Mouse (Mus musculus): ENCODE measurements around the gene Tcf20.
"Not testable (repeated sequence)": the region's sequence is repeated elsewhere in the genome, so short reads cannot be mapped to it uniquely, and the experiment has no call there.

Gene Tcf20

GRCm38 (mm10) chr15:82899676-82900301 is 87.9 kb downstream of the Tcf20 start:
- DNase-seq (ENCODE audit: extremely low spot score): peak; percentile 87

DNA sequence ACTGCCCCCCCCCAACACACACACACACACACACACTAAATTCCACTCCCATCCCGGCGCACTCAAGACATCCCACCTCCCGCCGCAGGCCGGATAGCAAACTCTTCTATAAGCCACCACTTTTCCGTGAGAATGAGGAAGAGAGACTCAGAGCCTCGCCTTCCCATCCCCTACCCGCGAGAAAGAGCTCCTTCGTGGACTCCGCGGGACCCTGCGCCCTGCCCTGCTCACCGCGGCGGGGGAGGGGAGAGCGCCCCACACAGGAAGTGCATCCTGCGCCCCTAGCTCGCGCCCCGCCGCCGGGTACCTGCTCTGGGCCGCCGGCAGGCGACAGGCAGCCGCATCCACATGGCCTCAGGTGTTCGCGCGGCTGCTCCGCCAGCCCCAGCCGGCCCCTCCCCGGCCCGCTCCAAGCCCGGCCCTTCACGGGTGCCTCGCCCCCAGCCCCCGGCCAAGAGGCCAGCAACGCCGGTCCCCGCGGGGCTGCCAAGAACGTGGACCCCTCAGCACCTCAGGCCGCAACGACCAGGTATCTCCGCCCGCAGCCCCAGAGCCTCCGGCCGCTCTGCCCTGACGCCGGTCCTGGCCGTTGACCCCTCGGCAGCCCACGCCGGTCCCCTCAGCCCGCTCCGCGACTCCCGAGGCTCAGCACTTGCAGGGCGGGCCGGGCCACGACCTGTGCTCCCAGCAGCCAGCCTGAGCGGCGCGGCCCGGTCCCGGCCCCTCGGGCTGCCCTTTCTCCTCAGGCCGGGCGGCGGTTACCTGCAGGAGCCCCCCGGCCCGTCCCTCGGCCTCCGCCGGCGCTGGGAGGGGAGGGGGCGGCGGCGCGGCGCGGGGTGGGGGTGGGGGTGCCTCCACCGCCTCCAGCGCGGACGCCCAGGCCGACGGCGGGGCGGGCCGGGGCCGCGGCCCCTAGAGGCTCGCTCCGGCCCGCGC is 88.7 kb downstream of the Tcf20 start:
- DNase-seq (ENCODE audit: extremely low spot score): peak; percentile 71

DNA sequence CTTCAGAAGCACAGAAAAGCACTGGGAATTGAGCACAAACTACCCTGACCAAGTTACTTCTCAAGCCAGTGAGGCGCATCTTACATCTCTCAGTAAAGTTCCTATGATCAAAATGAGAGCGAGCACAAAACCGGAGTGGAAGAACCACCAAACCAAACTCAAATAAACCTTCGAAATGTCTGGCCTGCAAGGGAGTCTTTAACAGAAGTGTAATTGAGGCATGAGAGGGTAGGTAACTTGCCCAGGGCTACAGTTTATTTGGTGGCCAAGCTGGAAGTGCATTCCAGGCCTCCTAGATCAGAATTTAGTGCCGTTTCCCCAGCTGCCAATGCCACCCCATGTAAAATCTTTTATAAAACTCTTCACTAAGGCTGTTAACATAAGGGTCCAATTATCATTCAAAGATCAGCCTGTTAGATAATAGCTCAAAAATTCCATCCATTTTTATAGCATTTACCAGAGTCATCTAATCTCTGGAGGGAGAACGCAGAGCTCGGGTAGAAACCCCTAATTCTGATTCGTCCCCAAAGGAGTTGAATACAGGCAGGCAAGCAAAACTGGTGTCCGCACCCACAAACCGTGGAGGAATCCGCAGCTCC is 89.4 kb downstream of the Tcf20 start:
- no peak for DNase-seq (ENCODE audit: extremely low spot score)

DNA sequence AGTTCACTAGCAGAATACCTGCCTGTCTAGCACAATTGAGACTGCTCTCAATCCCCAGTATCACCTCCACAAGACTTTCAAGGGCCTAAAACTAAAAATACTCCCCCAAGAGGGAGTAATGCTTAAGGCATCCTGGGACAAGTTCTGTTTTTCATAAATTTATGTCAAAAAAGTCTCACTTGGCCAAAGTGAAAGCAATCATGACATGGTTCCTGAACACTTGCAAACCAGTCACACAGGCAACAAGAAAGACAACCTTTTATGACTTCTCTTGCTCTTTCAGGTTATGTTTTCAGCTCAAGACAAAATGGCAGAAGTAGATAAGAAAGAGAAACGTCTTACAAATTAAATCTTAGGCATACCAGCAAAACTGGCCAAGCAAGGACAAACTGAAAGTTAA is 91.3 kb downstream of the Tcf20 start:
- no peak for DNase-seq (ENCODE audit: extremely low spot score)

GRCm38 (mm10) chr15:82890470-82890869 is 97.2 kb downstream of the Tcf20 start:
- no peak for DNase-seq (ENCODE audit: extremely low spot score)

DNA sequence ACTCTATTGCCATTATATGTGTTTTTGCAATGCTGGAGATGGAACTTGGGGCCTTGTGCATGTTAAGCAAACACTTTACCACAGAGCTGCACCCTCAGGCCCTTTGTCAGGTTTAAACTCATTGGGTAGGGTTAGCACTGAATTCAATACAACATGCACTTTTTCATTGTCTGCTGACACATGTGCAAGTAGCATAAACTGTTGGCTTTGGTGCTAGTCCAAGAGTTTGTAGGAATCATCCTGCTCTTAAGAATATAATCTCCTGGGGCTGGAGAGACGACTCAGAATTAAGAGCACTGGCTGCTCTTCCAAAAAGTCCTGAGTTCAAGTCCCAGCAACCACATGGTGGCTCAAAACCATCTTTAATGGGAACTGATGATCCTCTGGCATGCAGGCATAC is 98.2 kb downstream of the Tcf20 start:
- DNase-seq (ENCODE audit: extremely low spot score): no peak

DNA sequence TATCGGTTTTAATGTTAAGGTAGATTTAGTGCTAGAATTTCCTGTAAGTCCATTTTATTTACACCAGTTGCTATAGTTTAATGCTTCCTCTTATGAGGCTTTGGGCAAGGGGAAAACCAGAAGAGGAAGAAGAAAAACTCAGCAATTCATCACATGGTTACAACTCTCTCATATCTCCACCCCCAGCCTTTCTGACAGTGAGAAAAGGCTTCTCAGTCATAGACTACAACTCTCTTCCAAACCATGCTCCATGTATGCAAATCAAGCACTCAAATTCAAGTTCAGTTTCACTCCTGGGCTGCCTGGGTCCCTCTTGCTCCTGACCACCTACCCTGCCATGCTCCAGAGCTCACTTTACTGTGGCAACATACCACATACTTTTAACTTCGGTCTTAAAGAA is 99.2 kb downstream of the Tcf20 start:
- DNase-seq (ENCODE audit: extremely low spot score): no peak

- DNase-seq (ENCODE audit: extremely low spot score): no peak
Observed at GRCm38 (mm10) chr15:82877309-82877708, 110.4 kb downstream of the Tcf20 start.

DNA sequence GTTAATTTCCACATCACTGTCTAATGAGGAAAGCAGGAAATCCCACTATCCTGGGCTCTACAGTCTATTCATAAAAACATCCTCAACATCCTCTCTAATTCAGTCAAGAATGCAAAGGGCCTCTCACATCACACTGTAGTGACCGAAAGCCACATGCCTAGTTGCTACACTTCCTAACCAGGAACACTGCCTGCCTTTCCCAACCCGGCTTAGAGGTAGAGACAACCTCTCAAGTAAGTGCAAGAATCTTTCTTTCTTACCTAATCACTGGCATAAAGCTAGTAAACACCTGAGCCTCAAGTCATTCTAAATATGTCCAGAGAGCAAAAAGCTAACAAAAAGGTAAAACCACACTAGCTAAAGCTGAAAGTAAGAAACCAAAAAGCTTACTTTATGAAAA is 110.8 kb downstream of the Tcf20 start:
- DNase-seq (ENCODE audit: extremely low spot score): no peak

DNA sequence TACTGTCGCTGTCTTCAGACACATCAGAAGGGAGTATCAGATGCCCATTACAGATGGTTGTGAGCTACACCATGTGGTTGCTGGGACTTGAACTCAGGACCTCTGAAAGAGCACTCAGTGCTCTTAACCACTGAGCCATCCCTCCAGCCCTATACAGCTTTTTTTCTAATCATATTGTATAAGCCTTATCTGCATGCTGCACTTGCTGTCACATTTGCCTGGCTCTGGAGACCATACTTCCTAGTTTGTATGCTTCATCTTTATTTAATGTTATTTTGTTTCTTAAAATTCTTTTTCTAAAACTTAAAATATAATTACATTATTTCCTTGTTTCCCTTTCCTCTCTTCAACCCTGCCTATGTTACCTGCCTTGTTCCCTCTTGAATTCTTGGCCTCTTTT is 115.6 kb downstream of the Tcf20 start:
- no peak for DNase-seq (ENCODE audit: extremely low spot score)

DNA sequence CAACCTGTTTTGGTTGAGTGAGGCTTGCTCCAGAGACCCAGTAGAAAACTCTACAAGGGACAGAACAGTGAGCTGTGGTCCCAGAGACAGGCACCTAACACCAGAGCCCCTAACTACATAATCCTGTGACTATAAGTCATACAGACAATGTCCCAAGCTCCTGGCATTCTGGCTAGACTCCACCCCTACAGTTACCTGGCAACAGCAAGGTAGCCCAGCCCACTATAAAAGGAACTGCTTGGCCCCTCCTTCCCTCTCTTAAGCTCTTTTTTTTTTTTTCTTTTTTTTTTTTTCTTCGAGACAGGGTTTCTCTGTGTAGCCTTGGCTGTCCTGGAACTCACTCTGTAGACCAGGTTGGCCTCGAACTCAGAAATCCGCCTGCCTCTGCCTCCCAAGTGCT is 121.4 kb downstream of the Tcf20 start:
- not testable (repeated sequence) for DNase-seq (ENCODE audit: extremely low spot score)

DNA sequence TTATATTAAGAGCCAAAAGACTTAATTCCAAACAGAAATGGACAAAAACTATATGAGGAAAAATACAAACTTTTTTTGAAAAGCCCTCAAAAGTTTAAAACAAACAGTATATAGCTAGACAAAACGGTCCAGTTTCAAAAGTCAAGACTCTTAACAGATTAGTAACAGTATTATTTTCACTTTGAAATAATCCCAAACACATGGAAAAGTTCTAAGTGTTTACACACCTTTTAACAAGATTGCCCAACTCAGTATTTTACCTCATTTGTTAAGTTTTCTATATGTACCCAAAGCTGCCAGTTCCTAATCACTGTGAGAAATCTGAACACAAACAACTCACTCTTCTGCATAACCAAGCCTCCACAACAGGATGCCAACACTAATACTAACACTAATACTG is 124.0 kb downstream of the Tcf20 start:
- no peak for DNase-seq (ENCODE audit: extremely low spot score)

- peak; percentile 10 for DNase-seq (ENCODE audit: extremely low spot score)
Observed at GRCm38 (mm10) chr15:82856652-82857378, 130.9 kb downstream of the Tcf20 start.

- DNase-seq (ENCODE audit: extremely low spot score): no peak
Observed at GRCm38 (mm10) chr15:82856065-82856464, 131.6 kb downstream of the Tcf20 start.

- DNase-seq (ENCODE audit: extremely low spot score): no peak
Observed at GRCm38 (mm10) chr15:82839146-82839545, 148.5 kb downstream of the Tcf20 start.

DNA sequence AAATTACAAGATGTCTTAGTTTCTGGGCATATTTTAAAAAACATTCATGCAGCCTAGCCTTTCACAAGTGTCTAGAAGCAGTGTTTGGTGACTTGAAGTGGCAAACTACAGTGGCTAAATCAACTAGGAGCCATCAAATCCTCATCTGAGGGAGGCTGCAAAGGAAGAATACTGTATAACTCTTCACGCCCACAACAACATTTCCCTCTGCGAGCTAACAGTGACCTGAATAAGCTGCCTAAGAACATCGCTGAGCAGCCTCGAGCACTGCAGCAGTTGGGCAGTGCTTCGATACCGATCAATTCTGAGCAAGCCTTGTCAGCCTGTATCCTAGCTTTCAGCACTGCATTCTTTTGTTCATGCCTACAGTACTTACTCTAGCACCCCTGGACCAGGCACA is 157.8 kb downstream of the Tcf20 start:
- DNase-seq (ENCODE audit: extremely low spot score): no peak

- DNase-seq (ENCODE audit: extremely low spot score): no peak
Observed at GRCm38 (mm10) chr15:82825866-82826265, 161.8 kb downstream of the Tcf20 start.

GRCm38 (mm10) chr15:82822347-82822746 is 165.3 kb downstream of the Tcf20 start:
- no peak for DNase-seq (ENCODE audit: extremely low spot score)

DNA sequence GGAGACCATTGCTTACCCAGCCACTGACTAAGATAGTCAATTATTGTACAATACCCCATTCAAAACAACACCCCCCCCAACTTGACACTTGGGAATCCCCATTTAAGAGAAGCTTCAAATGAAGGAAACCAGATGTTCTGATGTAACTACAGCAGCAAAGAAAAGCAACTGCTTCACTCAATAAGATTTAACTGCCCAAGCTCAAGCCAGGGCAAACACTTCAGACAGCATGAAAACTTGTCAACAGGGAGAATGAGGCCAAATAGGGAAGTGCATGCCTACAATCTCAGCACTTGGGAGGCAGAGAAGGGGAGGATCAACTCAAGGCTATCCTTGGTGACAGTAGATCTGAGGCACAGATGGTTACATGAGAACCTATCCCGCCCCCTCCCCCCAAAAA is 166.0 kb downstream of the Tcf20 start:
- DNase-seq (ENCODE audit: extremely low spot score): no peak

DNA sequence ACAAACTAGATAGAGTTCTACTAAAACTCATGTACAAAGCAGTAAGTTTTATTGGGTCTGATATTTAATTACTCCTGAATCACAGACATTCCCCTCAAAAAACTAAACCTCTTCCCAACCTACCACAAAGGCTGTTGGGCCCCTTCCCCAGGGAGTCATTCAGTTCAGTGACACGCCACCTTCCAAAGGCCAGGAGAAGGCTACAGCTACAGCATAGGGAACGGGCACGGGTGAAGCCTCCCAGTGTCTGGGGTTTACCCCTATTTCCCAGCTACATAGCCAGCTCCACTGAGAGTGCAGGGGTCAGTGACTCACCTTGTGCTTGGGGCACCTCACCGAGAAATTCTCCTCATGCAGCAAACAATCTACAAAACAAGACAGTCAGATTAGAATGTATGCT is 172.4 kb downstream of the Tcf20 start:
- DNase-seq (ENCODE audit: extremely low spot score): no peak

GRCm38 (mm10) chr15:82814806-82815205 is 172.9 kb downstream of the Tcf20 start:
- DNase-seq (ENCODE audit: extremely low spot score): peak; percentile 53

DNA sequence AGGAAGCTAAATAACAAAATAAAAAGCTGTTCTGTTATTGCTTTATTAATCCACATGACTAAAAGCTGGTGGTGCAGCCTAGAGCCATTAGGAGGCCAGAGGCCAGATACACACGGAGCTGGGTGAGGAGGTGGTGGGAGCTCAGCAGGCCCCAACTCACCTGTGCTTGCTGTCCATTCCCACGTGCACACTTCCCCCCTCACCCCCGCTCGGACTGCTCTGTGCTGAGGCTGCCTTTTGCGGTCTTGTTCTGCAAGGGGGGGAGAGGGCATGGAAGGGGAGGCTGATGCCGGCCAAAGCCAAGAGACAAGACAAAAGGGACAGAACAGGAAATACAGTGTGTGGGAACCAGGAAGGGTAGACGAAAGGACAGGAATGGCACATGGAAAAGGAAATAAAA is 173.4 kb downstream of the Tcf20 start:
- DNase-seq (ENCODE audit: extremely low spot score): no peak
